Mouse (Mus musculus) small intestine, adult 2 months (tissue): ENCODE results near the gene H2-DMa.
"Not testable (repeated sequence)": the region's sequence is repeated elsewhere in the genome, so short reads cannot be mapped to it uniquely, and the experiment has no call there.

Experiments used
- CTCF ChIP-seq: fragments of 200-500 bp; IDR thresholded peaks from 2 replicates; pipeline ENCODE4 v1.5.1; 2012; ENCODE audit warnings: low read depth, mild to moderate bottlenecking, control low read depth, inconsistent platforms, low read length, moderate library complexity, mixed read lengths; ENCODE audit not compliant: insufficient replicate concordance, insufficient read length; ENCODE audit errors: extremely low read depth
- POLR2A ChIP-seq: fragments of 200-500 bp; IDR thresholded peaks from 2 replicates; pipeline ENCODE4 v1.6.1; 2012; ENCODE audit warnings: low read depth, mild to moderate bottlenecking, control low read depth, inconsistent platforms, low read length, moderate library complexity

DNA sequence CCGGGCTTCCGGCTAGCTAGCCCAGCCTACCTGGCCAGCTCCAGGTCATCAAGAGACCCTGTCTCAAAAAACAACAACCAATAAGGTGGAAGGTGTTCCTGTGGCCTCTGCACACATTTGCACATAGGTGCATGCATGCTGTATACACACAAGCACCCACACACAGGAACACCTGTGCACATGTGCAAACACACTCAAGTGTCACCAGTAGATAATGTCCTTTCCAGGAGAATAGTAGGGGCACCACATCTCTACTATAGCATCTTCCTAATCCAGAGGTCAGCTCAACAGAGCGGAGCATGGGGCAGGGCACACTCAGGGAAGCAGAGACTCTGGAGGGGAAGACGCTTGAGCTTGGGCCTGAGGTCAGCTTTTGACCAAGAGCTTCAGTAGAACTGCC is 24.9 kb downstream of the H2-DMa start:
- TF ChIP-seq CTCF, POLR2A: not testable (repeated sequence)
